Mouse (Mus musculus) midbrain, embryonic 12.5 days (tissue): ENCODE results near the gene Ccdc120. TPM values are rescaled to one million over a fixed set of nuclear protein-coding genes. Genes with fewer than 3 reads are reported as not detected.
A peak's percentile ranks its signal among the peaks of the same experiment; 100 is the strongest.
"Not testable (repeated sequence)": the region's sequence is repeated elsewhere in the genome, so short reads cannot be mapped to it uniquely, and the experiment has no call there.

Experiments
- ATAC-seq: fragments of 200-750 bp; cut with Nextera tagmentation; 2 replicates; pipeline ENCODE4 v1.8.0; 2017; ENCODE audit warnings: low read depth, moderate TSS enrichment, moderate library complexity; ENCODE audit not compliant: low FRiP score
- H3K27ac ChIP-seq: fragments of 300-500 bp; sonication (generic); replicated peaks from 2 replicates; pipeline ENCODE4 v1.5.1; 2016; ENCODE audit warnings: mild to moderate bottlenecking
- H3K27me3 ChIP-seq: fragments of 300-500 bp; sonication (generic); 2 replicates; pipeline ENCODE4 v1.6.1; 2016; ENCODE audit warnings: mild to moderate bottlenecking
- H3K36me3 ChIP-seq: fragments of 300-500 bp; sonication (generic); 2 replicates; pipeline ENCODE4 v1.6.1; 2016
- H3K4me1 ChIP-seq: fragments of 300-500 bp; sonication (generic); 2 replicates; pipeline ENCODE4 v1.6.1; 2016
- H3K4me2 ChIP-seq: fragments of 300-500 bp; sonication (generic); replicated peaks from 2 replicates; pipeline ENCODE4 v1.6.1; 2016; ENCODE audit warnings: mild to moderate bottlenecking, moderate library complexity
- H3K4me3 ChIP-seq: fragments of 300-500 bp; sonication (generic); 2 replicates; pipeline ENCODE4 v1.5.1; 2016; ENCODE audit warnings: mild to moderate bottlenecking
- H3K9ac ChIP-seq: fragments of 300-500 bp; sonication (generic); replicated peaks from 2 replicates; pipeline ENCODE4 v1.6.1; 2016; ENCODE audit warnings: mild to moderate bottlenecking, moderate library complexity
- H3K9me3 ChIP-seq: fragments of 300-500 bp; sonication (generic); 2 replicates; pipeline ENCODE4 v1.6.1; 2016; ENCODE audit warnings: mild to moderate bottlenecking
- WGBS: fragments of 180-500 bp; shearing (Covaris S2); methylation state at CpG from one replicate; pipeline ENCODE4 v1.1.7; 2016; 5-methylcytosine and 5-hydroxymethylcytosine counted together
- polyA plus RNA-seq: library from polyadenylated mRNA; unstranded; fragments of >200 nt; fragmentation: Nextera tagmentation; extraction: Ambion mirVana; gene quantifications from 2 replicates; pipeline ENCODE4 v1.2.1, GENCODE M21; 2016

The Ccdc120 gene
- polyA plus RNA-seq, 1 experiment from 2014 or later = 34.1 TPM

DNA sequence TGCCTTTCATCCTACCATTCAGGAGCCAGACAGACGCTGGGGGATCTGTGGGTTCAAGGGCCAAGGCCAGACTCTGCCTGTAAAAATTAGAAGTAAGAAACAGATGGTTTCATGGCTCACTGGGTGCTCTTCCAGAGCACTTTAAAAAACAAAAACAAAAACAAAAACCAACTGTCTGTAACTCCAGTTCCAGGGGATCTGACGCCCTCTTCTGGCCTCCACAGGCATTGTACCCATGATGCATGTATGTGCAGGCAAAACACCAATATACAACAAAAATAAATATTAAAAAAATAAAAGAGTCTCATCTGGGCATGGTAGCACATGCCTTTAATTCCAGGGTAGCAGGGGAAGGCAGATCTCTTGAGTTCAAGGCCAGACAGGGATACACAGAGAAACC is 22.1 kb upstream of the Ccdc120 start:
- Histone ChIP-seq H3K27ac (no peak overlapping the region), H3K36me3 (peaks cover 32% of the 10 kb centered on the region), H3K4me2 (no peak overlapping the region), H3K4me3 (no peak overlapping the region), H3K9me3 (no peaks in the 10 kb centered on the region), H3K4me1 (no peaks in the 10 kb centered on the region), H3K27me3 (no peaks in the 10 kb centered on the region), H3K9ac (no peak overlapping the region)
- ATAC-seq = no peak
- 48% methylated on average over 2 of the region's 2 CpGs for WGBS

DNA sequence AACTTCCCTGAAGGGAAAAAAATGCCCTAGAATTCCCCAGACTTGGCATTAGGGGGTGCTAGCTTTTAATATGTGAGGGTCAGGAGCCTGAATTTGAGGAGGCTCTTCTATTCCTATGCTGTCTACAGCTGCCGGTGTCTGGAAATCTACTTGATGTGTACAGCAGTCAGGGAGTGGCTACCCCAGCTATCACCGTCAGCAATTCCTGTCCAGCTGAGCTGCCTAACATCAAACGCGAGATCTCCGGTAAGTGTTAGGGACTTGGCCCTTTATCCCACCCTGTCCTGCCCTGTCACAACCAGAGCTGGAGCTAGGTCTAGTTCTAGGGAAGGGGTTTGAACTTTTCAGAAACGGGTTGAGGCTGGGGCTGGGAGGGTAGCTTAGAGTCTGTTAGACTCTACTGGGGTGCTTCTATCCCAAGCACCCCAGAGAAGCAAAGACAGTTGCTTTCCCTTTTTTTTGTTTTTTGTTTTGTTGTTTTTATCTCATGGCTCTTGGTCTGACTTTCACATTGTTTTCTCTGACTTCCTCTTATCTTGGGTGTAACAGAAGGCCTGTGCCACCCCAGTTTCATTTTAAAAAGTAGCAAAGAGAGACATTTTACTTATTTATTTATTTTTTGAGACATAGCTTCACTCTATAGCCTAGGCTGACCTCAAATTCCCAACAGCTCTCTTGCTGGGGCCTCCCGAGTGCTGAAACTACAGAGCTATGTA is 18.8 kb upstream of the Ccdc120 start:
- Histone ChIP-seq H3K27ac (no peak overlapping the region), H3K27me3 (no peaks in the 10 kb centered on the region), H3K9me3 (no peaks in the 10 kb centered on the region), H3K4me3 (no peak overlapping the region), H3K4me1 (peaks cover 13% of the 10 kb centered on the region; the same call in 1 of the 2 replicates), H3K4me2 (no peak overlapping the region), H3K9ac (no peak overlapping the region), H3K36me3 (peaks cover 41% of the 10 kb centered on the region)
- no peak for ATAC-seq
- 88% methylated on average over 7 of the region's 7 CpGs for WGBS

DNA sequence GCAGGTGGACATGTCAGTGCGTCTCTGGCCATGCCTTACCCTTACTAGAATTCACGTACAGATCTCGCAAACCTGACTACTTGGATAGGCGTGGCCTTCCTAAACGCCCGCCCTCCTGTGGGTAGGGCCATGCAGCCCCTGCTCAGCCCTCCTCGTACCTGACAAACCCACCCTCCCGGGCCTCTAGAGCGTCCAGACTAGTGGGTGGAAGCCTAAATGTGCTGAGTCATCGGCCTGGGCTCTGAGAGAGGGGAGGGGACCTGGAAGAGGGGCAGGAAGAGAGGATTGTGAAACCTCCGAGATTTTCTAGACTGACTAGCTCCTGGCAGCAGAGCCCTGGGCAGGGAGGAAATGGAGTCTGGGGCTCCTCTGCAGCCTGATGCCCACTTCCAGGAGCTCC is 15.1 kb upstream of the Ccdc120 start:
- peak overlapping the region; percentile 66 for H3K4me3 ChIP-seq
- no peaks in the 10 kb centered on the region for H3K27me3 ChIP-seq
- peak overlapping the region; percentile 63 for H3K4me2 ChIP-seq
- WGBS = 24% methylated on average over 11 of the region's 11 CpGs
- H3K36me3 ChIP-seq = peaks cover 21% of the 10 kb centered on the region
- no peak overlapping the region for H3K9ac ChIP-seq
- no peak overlapping the region for H3K27ac ChIP-seq
- no peak for ATAC-seq
- H3K9me3 ChIP-seq = no peaks in the 10 kb centered on the region
- peaks cover 18% of the 10 kb centered on the region; the same call in 1 of the 2 replicates for H3K4me1 ChIP-seq

DNA sequence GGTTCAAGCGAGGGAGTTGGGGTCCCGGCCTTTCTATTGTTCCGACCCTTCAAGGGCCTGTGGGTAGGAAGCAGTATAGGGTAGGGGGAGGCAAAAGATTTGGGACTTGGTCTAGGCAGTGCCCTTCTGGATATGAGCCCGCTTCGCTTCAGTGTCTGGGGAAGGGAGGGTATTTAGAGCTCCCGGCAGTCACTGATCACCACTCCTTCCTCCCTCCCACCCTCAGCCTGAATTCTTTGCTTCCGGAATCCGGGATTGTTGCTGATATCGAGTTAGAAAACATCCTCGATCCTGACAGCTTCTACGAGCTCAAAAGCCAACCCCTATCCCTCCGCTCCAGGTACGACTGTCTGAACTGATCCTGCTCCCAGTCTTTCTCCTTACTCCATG is 14.6 kb upstream of the Ccdc120 start:
- 16% methylated on average over 13 of the region's 13 CpGs for WGBS
- H3K36me3 ChIP-seq = peaks cover 16% of the 10 kb centered on the region
- H3K9ac ChIP-seq = peak overlapping the region; percentile 37
- peak overlapping the region; percentile 66 for H3K4me3 ChIP-seq
- H3K4me2 ChIP-seq = peak overlapping the region; percentile 63
- H3K9me3 ChIP-seq = no peaks in the 10 kb centered on the region
- peaks cover 18% of the 10 kb centered on the region; the same call in 1 of the 2 replicates for H3K4me1 ChIP-seq
- no peak overlapping the region for H3K27ac ChIP-seq
- no peaks in the 10 kb centered on the region for H3K27me3 ChIP-seq
- ATAC-seq = no peak

DNA sequence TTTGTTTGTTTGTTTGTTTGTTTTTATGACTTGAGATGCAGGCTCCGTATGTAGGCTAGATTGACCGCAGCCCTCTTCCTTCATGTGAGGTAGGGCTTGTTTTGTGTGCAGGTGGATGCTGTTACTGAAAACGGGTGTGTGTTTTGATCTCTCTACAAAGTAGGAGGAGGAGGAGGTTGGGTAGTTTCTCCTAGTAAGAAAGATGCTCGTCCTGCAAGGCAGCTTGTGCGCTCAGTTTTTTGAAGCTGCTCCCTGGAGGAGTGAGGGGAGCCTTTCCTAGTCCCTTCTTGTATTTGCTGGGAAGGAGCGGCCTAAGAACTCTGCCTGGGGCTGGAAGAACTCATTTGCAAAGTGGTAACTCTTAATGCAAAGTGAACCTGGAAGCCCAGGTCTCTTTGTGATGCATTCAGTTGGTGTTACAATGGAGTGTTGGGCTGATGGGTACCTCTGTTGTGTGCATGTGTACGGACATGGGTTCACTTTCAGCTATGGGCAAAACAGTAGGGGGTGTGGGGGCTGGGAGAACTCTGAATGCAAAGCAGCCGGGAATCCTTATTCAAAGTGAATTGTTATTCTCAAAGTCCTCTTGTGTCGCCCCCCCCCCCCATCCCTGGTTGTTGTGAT is 14.1 kb upstream of the Ccdc120 start:
- Histone ChIP-seq H3K27ac (no peak overlapping the region), H3K4me2 (peak overlapping the region; percentile 63), H3K9ac (peak overlapping the region; percentile 59), H3K4me1 (peaks cover 18% of the 10 kb centered on the region; the same call in 1 of the 2 replicates), H3K9me3 (no peaks in the 10 kb centered on the region), H3K36me3 (peaks cover 12% of the 10 kb centered on the region), H3K4me3 (peak overlapping the region; percentile 66), H3K27me3 (no peaks in the 10 kb centered on the region)
- no peak for ATAC-seq
- WGBS = 19% methylated on average over 9 of the region's 9 CpGs

DNA sequence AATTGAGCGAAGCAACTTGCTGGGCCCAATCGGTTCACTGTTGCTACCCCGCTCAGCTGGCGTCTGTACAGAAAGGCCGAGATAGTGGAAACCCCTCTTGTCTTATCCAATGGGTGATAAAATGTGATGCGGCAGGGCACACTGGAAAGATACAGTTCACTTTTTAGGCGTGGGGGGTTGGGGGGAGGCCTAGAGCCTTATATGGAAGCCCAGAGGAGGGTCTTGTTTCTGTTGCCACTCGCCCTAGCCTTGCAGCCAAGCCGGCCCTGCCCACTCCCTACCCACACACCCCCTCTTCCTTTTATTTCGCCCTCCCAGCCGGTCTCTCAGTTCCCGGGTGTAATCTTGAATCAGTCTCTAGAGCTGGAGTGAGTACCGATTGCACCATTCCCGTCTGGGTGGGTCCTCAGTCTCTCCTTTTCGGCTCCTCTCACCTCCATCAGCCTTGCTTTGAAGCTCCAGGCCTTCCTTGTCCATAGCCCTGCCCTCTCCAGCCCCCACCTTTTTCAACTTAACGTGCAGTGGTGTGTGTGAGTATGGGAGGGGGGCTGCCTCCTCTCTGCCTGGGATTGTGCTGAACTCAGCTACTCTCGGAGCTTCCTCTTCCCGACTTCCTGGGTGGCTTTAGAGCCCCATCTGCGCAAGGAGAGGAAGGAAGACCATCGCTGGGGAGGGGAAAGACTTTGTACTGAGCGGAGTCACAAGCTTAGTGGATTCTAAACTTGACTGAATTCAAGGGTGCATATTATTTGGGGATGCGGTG is 13.1 kb upstream of the Ccdc120 start:
- H3K27me3 ChIP-seq = no peaks in the 10 kb centered on the region
- WGBS = 19% methylated on average over 22 of the region's 22 CpGs
- H3K4me3 ChIP-seq = peak overlapping the region; percentile 66
- 0 out of 2 replicates have a peak, but pooled peaks have one; percentile 17 for ATAC-seq
- H3K36me3 ChIP-seq = peaks cover 8% of the 10 kb centered on the region
- H3K4me1 ChIP-seq = peaks cover 18% of the 10 kb centered on the region; the same call in 1 of the 2 replicates
- 0 out of 2 replicates have a peak overlapping the region, but pooled peaks have one; percentile 25 for H3K27ac ChIP-seq
- H3K9me3 ChIP-seq = no peaks in the 10 kb centered on the region
- peak overlapping the region; percentile 63 for H3K4me2 ChIP-seq
- H3K9ac ChIP-seq = peak overlapping the region; percentile 59

DNA sequence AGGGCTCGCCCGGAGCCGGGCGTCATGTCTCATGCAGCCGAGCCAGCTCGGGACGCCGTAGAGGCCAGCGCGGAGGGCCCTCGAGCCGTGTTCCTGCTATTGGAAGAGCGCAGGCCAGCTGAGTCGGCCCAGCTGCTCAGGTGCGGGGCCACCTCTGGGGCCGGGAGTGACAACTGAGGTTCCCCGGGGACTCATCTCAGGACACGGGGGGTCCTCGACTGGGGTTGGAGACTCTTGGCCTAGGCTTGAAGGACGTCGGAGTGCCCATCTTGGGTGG is 12.2 kb upstream of the Ccdc120 start:
- 0 out of 2 replicates have a peak overlapping the region, but pooled peaks have one; percentile 42 for H3K27ac ChIP-seq
- no peak; the same call in 1 of the 2 replicates for ATAC-seq

DNA sequence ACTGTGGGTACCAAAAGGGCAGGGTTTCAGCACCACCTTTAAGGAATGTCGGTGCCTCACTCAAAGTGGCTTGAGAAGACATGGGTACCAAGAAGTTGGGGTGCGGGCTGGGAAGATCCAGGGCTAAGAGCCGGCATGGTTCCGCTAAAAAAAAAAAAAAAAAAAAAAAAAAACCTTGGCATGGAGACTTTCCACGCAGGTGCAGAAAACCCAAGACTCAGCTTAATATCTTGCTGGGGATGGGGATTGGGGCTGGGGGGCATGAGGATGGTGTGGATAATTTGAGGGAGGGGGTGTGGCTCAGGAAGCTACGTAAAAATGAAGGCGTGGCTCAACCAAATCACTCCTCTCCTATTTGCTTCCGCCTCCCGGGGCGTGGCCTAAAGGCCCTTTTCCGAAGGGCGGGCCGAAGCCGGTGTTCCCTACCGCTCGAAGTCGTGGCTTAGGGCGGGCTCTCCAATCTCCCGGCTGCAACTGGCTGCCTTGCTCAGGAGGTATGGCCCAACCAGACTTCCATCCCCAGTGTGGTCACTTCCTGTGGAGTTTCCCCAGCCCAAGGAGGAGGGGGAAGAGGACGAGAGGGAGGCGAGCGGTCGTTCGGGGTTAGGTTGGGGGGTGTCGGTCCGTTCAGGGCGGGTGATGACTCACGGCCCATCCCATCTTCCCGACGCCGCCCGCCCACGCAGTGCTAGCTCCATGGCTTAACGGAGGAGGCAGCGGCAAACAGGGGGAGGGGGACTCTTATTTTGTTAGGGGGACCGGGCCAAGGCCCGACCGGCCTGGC is 11.6 kb upstream of the Ccdc120 start, which contains the start of gene Tfe3:
Gene Tfe3 (plus strand): TSS at position 424 of the 784 bp plus-strand sequence.
- Histone ChIP-seq H3K4me1 (peaks cover 18% of the 10 kb centered on the region; the same call in 1 of the 2 replicates), H3K36me3 (peaks cover 5% of the 10 kb centered on the region), H3K27ac (peak within 1 kb of the TSS; percentile 42; the same call in 1 of the 2 replicates), H3K4me3 (peak within 1 kb of the TSS; percentile 66), H3K27me3 (no peaks in the 10 kb centered on the region), H3K9ac (peak within 1 kb of the TSS; percentile 59), H3K9me3 (no peaks in the 10 kb centered on the region), H3K4me2 (peak within 1 kb of the TSS; percentile 63)
- ATAC-seq = peak; percentile 94
- 35% methylated on average over 38 of the region's 38 CpGs for WGBS

More for the DNA sequence above, 12.2 kb upstream of the Ccdc120 start:
- H3K27me3 ChIP-seq = no peaks in the 10 kb centered on the region
- H3K4me1 ChIP-seq = peaks cover 18% of the 10 kb centered on the region; the same call in 1 of the 2 replicates
- no peaks in the 10 kb centered on the region for H3K9me3 ChIP-seq
- peaks cover 8% of the 10 kb centered on the region for H3K36me3 ChIP-seq
- peak overlapping the region; percentile 66 for H3K4me3 ChIP-seq
- 41% methylated on average over 19 of the region's 21 CpGs for WGBS
- H3K4me2 ChIP-seq = peak overlapping the region; percentile 63
- peak overlapping the region; percentile 59 for H3K9ac ChIP-seq

DNA sequence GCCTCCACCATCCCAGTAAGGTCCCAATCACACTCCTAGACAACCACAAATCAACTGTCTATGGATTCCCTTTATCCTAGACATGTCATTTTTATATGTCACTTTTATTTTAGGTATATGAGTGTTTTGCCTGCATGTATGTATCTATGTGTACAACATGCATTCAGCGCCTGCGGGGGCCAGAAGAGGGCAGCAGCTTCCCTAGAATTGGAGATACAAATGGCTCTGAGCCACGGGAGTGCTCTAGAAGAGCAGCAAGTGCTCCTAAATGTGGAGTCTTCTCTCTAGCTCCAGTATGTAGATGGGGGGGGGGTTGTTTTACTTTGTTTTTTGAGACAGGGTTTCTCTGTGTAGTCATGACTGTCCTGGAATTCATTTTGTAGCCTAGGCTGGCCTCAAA is 2.9 kb upstream of the Ccdc120 start:
- H3K27me3 ChIP-seq, H3K36me3 ChIP-seq, H3K4me2 ChIP-seq, H3K9me3 ChIP-seq, H3K9ac ChIP-seq, H3K4me3 ChIP-seq, H3K27ac ChIP-seq, H3K4me1 ChIP-seq: not testable (repeated sequence)
- 17% methylated on average over 3 of the region's 3 CpGs for WGBS
- ATAC-seq = peak; percentile 48; the same call in 1 of the 2 replicates

DNA sequence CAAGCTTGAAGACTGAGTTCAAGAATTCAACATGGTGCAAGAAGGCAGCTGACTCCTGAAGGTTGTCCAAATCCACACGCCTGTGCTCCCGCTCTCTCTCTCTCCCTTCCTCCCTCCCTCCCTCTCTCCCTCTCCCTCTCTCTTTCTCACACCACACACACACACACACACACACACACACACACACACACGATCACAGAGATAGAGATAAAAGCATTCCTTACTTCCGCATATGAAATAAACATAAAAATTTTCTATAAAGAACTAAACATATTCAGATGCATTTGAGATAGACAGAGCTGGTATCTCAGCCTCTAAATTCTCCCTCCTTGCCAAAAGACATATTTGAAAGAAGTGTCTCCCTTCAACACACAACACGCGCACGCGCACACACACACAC is 5.3 kb downstream of the Ccdc120 start:
- Histone ChIP-seq H3K27me3 (no peaks in the 10 kb centered on the region), H3K27ac (no peak overlapping the region), H3K9ac (no peak overlapping the region), H3K4me3 (no peak overlapping the region), H3K4me2 (no peak overlapping the region), H3K36me3 (no peaks in the 10 kb centered on the region), H3K9me3 (no peaks in the 10 kb centered on the region), H3K4me1 (no peaks in the 10 kb centered on the region)
- ATAC-seq = no peak
- WGBS = 87% methylated on average over 8 of the region's 8 CpGs

DNA sequence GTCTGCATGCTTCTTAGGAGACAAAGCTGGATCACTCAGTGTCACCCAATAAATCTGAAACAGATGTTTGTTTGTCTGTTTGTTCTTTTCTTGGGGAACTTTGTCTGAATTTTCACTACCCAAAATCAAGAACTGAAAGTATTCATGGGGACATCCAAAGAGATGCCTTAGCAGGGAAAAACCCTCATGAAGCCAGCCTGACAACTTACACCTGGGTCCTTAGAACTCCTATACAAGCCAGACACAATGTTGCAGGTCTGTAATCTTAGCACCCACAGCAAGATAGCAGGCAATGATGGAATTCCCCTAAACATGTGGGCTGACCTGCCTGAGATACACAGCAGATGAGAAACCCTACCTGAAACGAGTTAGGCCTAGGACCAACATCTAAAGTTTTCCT is 5.8 kb downstream of the Ccdc120 start:
- WGBS = 61% methylated on average over 1 of the region's 1 CpGs
- H3K9ac ChIP-seq = no peak overlapping the region

More for the DNA sequence above, 5.8 kb downstream of the Ccdc120 start:
- Histone ChIP-seq H3K27ac (no peak overlapping the region), H3K4me1 (no peaks in the 10 kb centered on the region), H3K36me3 (no peaks in the 10 kb centered on the region), H3K27me3 (no peaks in the 10 kb centered on the region), H3K4me2 (no peak overlapping the region), H3K9me3 (no peaks in the 10 kb centered on the region), H3K4me3 (no peak overlapping the region)
- no peak for ATAC-seq
